Mouse (Mus musculus): ENCODE measurements around the gene Raet1e. TPM values are rescaled to one million over a fixed set of nuclear protein-coding genes. Genes with fewer than 3 reads are reported as not detected.
"Not testable (repeated sequence)": the region's sequence is repeated elsewhere in the genome, so short reads cannot be mapped to it uniquely, and the experiment has no call there.

The Raet1e gene
- polyA plus RNA-seq, 1 experiment from 2014 or later, result 2.5 TPM

- ATAC-seq, result 0 out of 2 replicates have a peak, but pooled peaks have one; percentile 3
These were observed 14.3 kb downstream of the Raet1e start for GRCm38 (mm10) chr10:22172431-22173334.

GRCm38 (mm10) chr10:22173335-22174189 is 15.2 kb downstream of the Raet1e start:
- peak; percentile 82 for ATAC-seq
- peak overlapping the region; percentile 18; the same call in 1 of the 2 replicates for H3K4me2 ChIP-seq
- not testable (repeated sequence) for H3K4me3 ChIP-seq; H3K27ac ChIP-seq; H3K9ac ChIP-seq; H3K36me3 ChIP-seq (ENCODE audit: poor library complexity, severe bottlenecking); H3K4me1 ChIP-seq; H3K27me3 ChIP-seq; H3K9me3 ChIP-seq (replicated peaks)
- 11% methylated on average over 12 of the region's 17 CpGs for WGBS

More at GRCm38 (mm10) chr10:22172431-22173334, 14.3 kb downstream of the Raet1e start:
- H3K4me1 ChIP-seq; H3K36me3 ChIP-seq (ENCODE audit: poor library complexity, severe bottlenecking); H3K27ac ChIP-seq; H3K9ac ChIP-seq; H3K27me3 ChIP-seq; H3K9me3 ChIP-seq (replicated peaks); H3K4me3 ChIP-seq: not testable (repeated sequence)
- 40% methylated on average over 1 of the region's 5 CpGs for WGBS
- peak overlapping the region; percentile 18; the same call in 1 of the 2 replicates for H3K4me2 ChIP-seq

- H3K4me2 ChIP-seq; ATAC-seq; H3K9me3 ChIP-seq (replicated peaks); H3K4me3 ChIP-seq; H3K36me3 ChIP-seq (ENCODE audit: poor library complexity, severe bottlenecking); H3K27ac ChIP-seq; H3K27me3 ChIP-seq; H3K4me1 ChIP-seq; H3K9ac ChIP-seq: not testable (repeated sequence)
- 82% methylated on average over 1 of the region's 2 CpGs for WGBS
These were observed 15.8 kb downstream of the Raet1e start for GRCm38 (mm10) chr10:22174190-22174487.

- not testable (repeated sequence) for H3K4me3 ChIP-seq; H3K27ac ChIP-seq; ATAC-seq; H3K27me3 ChIP-seq; H3K36me3 ChIP-seq (ENCODE audit: poor library complexity, severe bottlenecking); H3K4me1 ChIP-seq; H3K9ac ChIP-seq; H3K4me2 ChIP-seq; H3K9me3 ChIP-seq (replicated peaks)
- WGBS, result 87% methylated on average over 2 of the region's 2 CpGs
These were observed 18.1 kb downstream of the Raet1e start for GRCm38 (mm10) chr10:22176515-22176914.

GRCm38 (mm10) chr10:22191035-22191434 is 32.7 kb downstream of the Raet1e start:
- not testable (repeated sequence) for H3K27ac ChIP-seq; H3K36me3 ChIP-seq (ENCODE audit: poor library complexity, severe bottlenecking); H3K27me3 ChIP-seq; H3K9ac ChIP-seq; H3K4me3 ChIP-seq; H3K4me1 ChIP-seq; H3K9me3 ChIP-seq (replicated peaks)
- peak; percentile 74 for ATAC-seq
- peak overlapping the region; percentile 36 for H3K4me2 ChIP-seq
- 7% methylated on average over 7 of the region's 10 CpGs for WGBS

GRCm38 (mm10) chr10:22201352-22201751 is 43.0 kb downstream of the Raet1e start:
- not testable (repeated sequence) for H3K27me3 ChIP-seq; H3K9me3 ChIP-seq (replicated peaks); H3K36me3 ChIP-seq (ENCODE audit: poor library complexity, severe bottlenecking); H3K27ac ChIP-seq; H3K9ac ChIP-seq; ATAC-seq; H3K4me3 ChIP-seq; H3K4me2 ChIP-seq; H3K4me1 ChIP-seq
- 90% methylated on average over 2 of the region's 3 CpGs for WGBS

GRCm38 (mm10) chr10:22202784-22203583 is 44.6 kb downstream of the Raet1e start:
- H3K9me3 ChIP-seq (replicated peaks); H3K36me3 ChIP-seq (ENCODE audit: poor library complexity, severe bottlenecking); H3K4me2 ChIP-seq; H3K9ac ChIP-seq; H3K27me3 ChIP-seq; H3K4me3 ChIP-seq; H3K27ac ChIP-seq; H3K4me1 ChIP-seq: not testable (repeated sequence)
- peak; percentile 91 for ATAC-seq
- no CpG with 5 or more reads among the region's 2 CpGs for WGBS

GRCm38 (mm10) chr10:22206443-22206842 is 48.1 kb downstream of the Raet1e start:
- not testable (repeated sequence) for H3K27me3 ChIP-seq; ATAC-seq; H3K9ac ChIP-seq; H3K4me2 ChIP-seq; H3K27ac ChIP-seq; H3K36me3 ChIP-seq (ENCODE audit: poor library complexity, severe bottlenecking); H3K4me3 ChIP-seq; H3K9me3 ChIP-seq (replicated peaks); H3K4me1 ChIP-seq
- WGBS, result 76% methylated on average over 1 of the region's 1 CpGs

- not testable (repeated sequence) for H3K27me3 ChIP-seq; H3K4me3 ChIP-seq; H3K4me2 ChIP-seq; H3K9me3 ChIP-seq (replicated peaks); H3K27ac ChIP-seq; H3K36me3 ChIP-seq (ENCODE audit: poor library complexity, severe bottlenecking); H3K9ac ChIP-seq; H3K4me1 ChIP-seq
- 3% methylated on average over 8 of the region's 11 CpGs for WGBS
- peak; percentile 81 for ATAC-seq
These were observed 53.8 kb downstream of the Raet1e start for GRCm38 (mm10) chr10:22212012-22212696.

GRCm38 (mm10) chr10:22223474-22224349 is 65.3 kb downstream of the Raet1e start:
- not testable (repeated sequence) for H3K9ac ChIP-seq; H3K4me3 ChIP-seq; H3K36me3 ChIP-seq (ENCODE audit: poor library complexity, severe bottlenecking); H3K4me1 ChIP-seq; H3K4me2 ChIP-seq; H3K27ac ChIP-seq; H3K9me3 ChIP-seq (replicated peaks); H3K27me3 ChIP-seq
- peak; percentile 94 for ATAC-seq
- 17% methylated on average over 1 of the region's 7 CpGs for WGBS

GRCm38 (mm10) chr10:22265060-22265459 is 106.7 kb downstream of the Raet1e start:
- Histone ChIP-seq H3K9ac (no peak overlapping the region), H3K4me2 (no peak overlapping the region), H3K27me3 (no peaks in the 10 kb centered on the region), H3K4me1 (no peaks in the 10 kb centered on the region), H3K36me3 (ENCODE audit: poor library complexity, severe bottlenecking) (no peaks in the 10 kb centered on the region), H3K9me3 (replicated peaks) (peaks cover 13% of the 10 kb centered on the region), H3K4me3 (no peak overlapping the region), H3K27ac (no peak overlapping the region)
- 92% methylated on average over 8 of the region's 8 CpGs for WGBS
- ATAC-seq, result no peak

Data from forebrain, embryonic 13.5 days (tissue).